Mouse (Mus musculus): Measurements from ENCODE around the gene B430306N03Rik.

The B430306N03Rik gene

GRCm38 (mm10) chr17:48362346-48362745 lies 46.4 kb downstream of the B430306N03Rik start:
- DNase-seq (ENCODE audit: low read depth, low spot score) = no peak

GRCm38 (mm10) chr17:48362966-48363365 lies 47.0 kb downstream of the B430306N03Rik start:
- no peak for DNase-seq (ENCODE audit: low read depth, low spot score)

GRCm38 (mm10) chr17:48363421-48363965 lies 47.6 kb downstream of the B430306N03Rik start:
- no peak for DNase-seq (ENCODE audit: low read depth, low spot score)

GRCm38 (mm10) chr17:48365511-48366155 lies 49.7 kb downstream of the B430306N03Rik start:
- no peak for DNase-seq (ENCODE audit: low read depth, low spot score)

- DNase-seq (ENCODE audit: low read depth, low spot score) = no peak
Observed at GRCm38 (mm10) chr17:48366806-48367205, 50.9 kb downstream of the B430306N03Rik start.

GRCm38 (mm10) chr17:48371621-48372020 lies 55.7 kb downstream of the B430306N03Rik start:
- DNase-seq (ENCODE audit: low read depth, low spot score) = no peak

- no peak for DNase-seq (ENCODE audit: low read depth, low spot score)
Observed at GRCm38 (mm10) chr17:48372987-48373386, 57.0 kb downstream of the B430306N03Rik start.

GRCm38 (mm10) chr17:48376102-48376501 lies 60.2 kb downstream of the B430306N03Rik start:
- no peak for DNase-seq (ENCODE audit: low read depth, low spot score)

All from forelimb bud, embryonic 11.5 days (tissue).